Mouse (Mus musculus) layer of hippocampus, adult 18-20 months (tissue): ENCODE measurements at regions not wholly inside any gene's neighbourhood (a gene's known extent, or its start where the extent isn't known, plus 50 kb on each side); places are given as distances from the start of the nearest gene placed in this dataset.

ENCODE experiments used
- DNase-seq, 2 experiments: peaks; one replicate each; pipeline ENCODE4 v3.0.0; 2022; ENCODE audit warnings: low spot score in 2 of 2

DNA sequence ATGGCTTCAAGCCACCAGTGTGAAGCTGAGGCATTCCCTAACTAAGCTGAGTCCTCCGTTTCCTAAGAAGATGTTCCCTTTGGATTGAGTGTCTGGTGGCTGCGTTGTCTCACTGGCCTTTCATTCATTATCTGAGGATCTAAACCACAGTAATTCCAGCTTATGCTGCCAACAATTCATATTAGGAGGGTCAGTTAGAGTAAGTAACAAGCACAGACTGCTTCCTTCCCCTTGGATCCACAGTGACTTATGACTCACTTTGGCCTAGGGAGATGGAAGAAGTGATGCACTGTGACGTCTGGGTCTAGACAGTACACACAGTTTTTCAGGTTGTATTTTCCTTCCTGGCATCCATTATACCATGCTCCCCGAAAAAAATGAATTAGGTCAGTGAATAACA, 57.8 kb upstream of the Npy start:
- no peak for DNase-seq

DNA sequence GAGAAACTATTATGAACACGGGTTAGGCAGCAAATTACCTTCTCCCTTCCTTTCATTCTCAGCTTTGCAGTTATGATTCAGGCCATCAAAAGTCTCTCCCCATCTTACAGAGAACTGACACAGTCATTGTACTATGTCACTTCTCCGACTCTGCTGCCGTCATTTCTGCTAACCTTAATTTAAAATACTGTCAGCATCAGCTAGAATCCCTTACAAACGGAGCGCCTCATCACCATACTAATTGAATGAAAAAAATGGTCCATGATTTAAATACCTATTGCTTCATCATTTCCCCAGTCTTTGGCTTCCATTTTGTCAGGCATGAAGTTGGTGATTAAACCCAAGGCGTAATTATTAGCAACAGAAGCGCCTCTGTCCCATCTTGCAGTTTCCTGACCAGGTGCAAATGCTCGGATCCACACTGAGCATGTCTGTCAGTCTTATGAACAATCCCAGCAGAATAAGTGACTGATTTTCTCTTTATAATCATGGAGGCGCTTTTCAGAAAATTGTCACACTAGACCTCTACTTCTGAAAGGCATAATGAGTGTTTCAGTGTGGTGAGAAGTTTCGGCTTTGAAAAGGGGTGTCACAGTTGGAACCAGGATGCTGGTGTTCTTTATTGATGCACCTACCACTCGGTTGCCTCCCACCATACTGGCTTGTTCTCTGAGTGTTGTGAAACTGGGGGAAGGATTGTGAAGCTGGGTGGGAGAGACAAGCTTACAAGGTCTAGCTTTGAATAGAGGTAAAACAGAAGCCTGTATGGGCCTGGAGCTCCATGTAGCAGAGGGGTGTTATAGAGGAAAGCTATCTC, 52.4 kb upstream of the Npy start:
- no peak for DNase-seq
